Mouse (Mus musculus): ENCODE data around the gene Arglu1. TPM values are rescaled to one million over a fixed set of nuclear protein-coding genes. Genes with fewer than 3 reads are reported as not detected.

Arglu1 gene
- polyA plus RNA-seq, 1 experiment from 2014 or later = 105 TPM

GRCm38 (mm10) chr8:8649944-8650343, 40.4 kb downstream of the Arglu1 start:
- Histone ChIP-seq H3K9ac (replicated peaks; ENCODE audit: low read length) (no peak overlapping the region), H3K4me3 (ENCODE audit: low read length) (no peak overlapping the region), H3K4me2 (replicated peaks; ENCODE audit: low read depth, low read length) (no peak overlapping the region; the same call in 1 of the 2 replicates), H3K27ac (ENCODE audit: low read length) (no peak overlapping the region), H3K9me3 (ENCODE audit: low read length) (no peaks in the 10 kb centered on the region), H3K4me1 (ENCODE audit: insufficient read depth, low read length) (peaks cover 42% of the 10 kb centered on the region), H3K36me3 (ENCODE audit: insufficient read depth, low read length) (peaks cover 2% of the 10 kb centered on the region; the same call in 1 of the 2 replicates), H3K27me3 (ENCODE audit: insufficient read depth, low read length) (no peaks in the 10 kb centered on the region)
- no peak for ATAC-seq (ENCODE audit: low FRiP score, low TSS enrichment)
- WGBS = 67% methylated on average over 8 of the region's 8 CpGs

- Histone ChIP-seq H3K4me3 (ENCODE audit: low read length) (no peak overlapping the region), H3K27ac (ENCODE audit: low read length) (no peak overlapping the region), H3K9ac (replicated peaks; ENCODE audit: low read length) (no peak overlapping the region), H3K27me3 (ENCODE audit: insufficient read depth, low read length) (no peaks in the 10 kb centered on the region), H3K4me2 (replicated peaks; ENCODE audit: low read depth, low read length) (no peak overlapping the region; the same call in 1 of the 2 replicates), H3K9me3 (ENCODE audit: low read length) (no peaks in the 10 kb centered on the region), H3K36me3 (ENCODE audit: insufficient read depth, low read length) (peaks cover 2% of the 10 kb centered on the region; the same call in 1 of the 2 replicates), H3K4me1 (ENCODE audit: insufficient read depth, low read length) (peaks cover 38% of the 10 kb centered on the region)
- WGBS = 72% methylated on average over 3 of the region's 3 CpGs
- ATAC-seq (ENCODE audit: low FRiP score, low TSS enrichment) = no peak
Observed at GRCm38 (mm10) chr8:8649536-8649935, 40.8 kb downstream of the Arglu1 start.

GRCm38 (mm10) chr8:8648686-8649085, 41.6 kb downstream of the Arglu1 start:
- Histone ChIP-seq H3K4me2 (replicated peaks; ENCODE audit: low read depth, low read length) (no peak overlapping the region), H3K36me3 (ENCODE audit: insufficient read depth, low read length) (peaks cover 2% of the 10 kb centered on the region; the same call in 1 of the 2 replicates), H3K27me3 (ENCODE audit: insufficient read depth, low read length) (no peaks in the 10 kb centered on the region), H3K9me3 (ENCODE audit: low read length) (no peaks in the 10 kb centered on the region), H3K27ac (ENCODE audit: low read length) (no peak overlapping the region), H3K9ac (replicated peaks; ENCODE audit: low read length) (no peak overlapping the region), H3K4me3 (ENCODE audit: low read length) (no peak overlapping the region), H3K4me1 (ENCODE audit: insufficient read depth, low read length) (peaks cover 30% of the 10 kb centered on the region)
- ATAC-seq (ENCODE audit: low FRiP score, low TSS enrichment) = no peak
- WGBS = 54% methylated on average over 7 of the region's 7 CpGs

- Histone ChIP-seq H3K9me3 (ENCODE audit: low read length) (no peaks in the 10 kb centered on the region), H3K9ac (replicated peaks; ENCODE audit: low read length) (no peak overlapping the region), H3K27ac (ENCODE audit: low read length) (no peak overlapping the region), H3K36me3 (ENCODE audit: insufficient read depth, low read length) (peaks cover 2% of the 10 kb centered on the region; the same call in 1 of the 2 replicates), H3K4me2 (replicated peaks; ENCODE audit: low read depth, low read length) (no peak overlapping the region), H3K4me1 (ENCODE audit: insufficient read depth, low read length) (peaks cover 22% of the 10 kb centered on the region), H3K27me3 (ENCODE audit: insufficient read depth, low read length) (no peaks in the 10 kb centered on the region), H3K4me3 (ENCODE audit: low read length) (no peak overlapping the region)
- ATAC-seq (ENCODE audit: low FRiP score, low TSS enrichment) = no peak
- WGBS = 54% methylated on average over 7 of the region's 7 CpGs
Observed at GRCm38 (mm10) chr8:8647824-8648223, 42.5 kb downstream of the Arglu1 start.

- no peak for ATAC-seq (ENCODE audit: low FRiP score, low TSS enrichment)
- no peak overlapping the region for H3K27ac ChIP-seq (ENCODE audit: low read length)
- peaks cover 2% of the 10 kb centered on the region; the same call in 1 of the 2 replicates for H3K36me3 ChIP-seq (ENCODE audit: insufficient read depth, low read length)
- H3K4me1 ChIP-seq (ENCODE audit: insufficient read depth, low read length) = peaks cover 20% of the 10 kb centered on the region
- no peak overlapping the region for H3K9ac ChIP-seq (replicated peaks; ENCODE audit: low read length)
- H3K4me3 ChIP-seq (ENCODE audit: low read length) = no peak overlapping the region
- H3K4me2 ChIP-seq (replicated peaks; ENCODE audit: low read depth, low read length) = no peak overlapping the region
- WGBS = 58% methylated on average over 3 of the region's 3 CpGs
- no peaks in the 10 kb centered on the region for H3K9me3 ChIP-seq (ENCODE audit: low read length)
- H3K27me3 ChIP-seq (ENCODE audit: insufficient read depth, low read length) = no peaks in the 10 kb centered on the region
Observed at GRCm38 (mm10) chr8:8647319-8647718, 43.0 kb downstream of the Arglu1 start.

GRCm38 (mm10) chr8:8644160-8644915, 46.0 kb downstream of the Arglu1 start:
- WGBS = 68% methylated on average over 11 of the region's 11 CpGs

GRCm38 (mm10) chr8:8640264-8640588, 50.1 kb downstream of the Arglu1 start:
- no peak overlapping the region for H3K4me2 ChIP-seq (replicated peaks; ENCODE audit: low read depth, low read length)
- no peak overlapping the region for H3K4me3 ChIP-seq (ENCODE audit: low read length)

More at GRCm38 (mm10) chr8:8644160-8644915, 46.0 kb downstream of the Arglu1 start:
- Histone ChIP-seq H3K36me3 (ENCODE audit: insufficient read depth, low read length) (peaks cover 2% of the 10 kb centered on the region; the same call in 1 of the 2 replicates), H3K27ac (ENCODE audit: low read length) (no peak overlapping the region), H3K4me3 (ENCODE audit: low read length) (no peak overlapping the region), H3K4me2 (replicated peaks; ENCODE audit: low read depth, low read length) (no peak overlapping the region), H3K27me3 (ENCODE audit: insufficient read depth, low read length) (no peaks in the 10 kb centered on the region), H3K9me3 (ENCODE audit: low read length) (no peaks in the 10 kb centered on the region), H3K9ac (replicated peaks; ENCODE audit: low read length) (no peak overlapping the region), H3K4me1 (ENCODE audit: insufficient read depth, low read length) (peaks cover 15% of the 10 kb centered on the region)
- ATAC-seq (ENCODE audit: low FRiP score, low TSS enrichment) = no peak

GRCm38 (mm10) chr8:8639569-8640263, 50.6 kb downstream of the Arglu1 start:
- no peaks in the 10 kb centered on the region; the same call in none of the 2 replicates for H3K36me3 ChIP-seq (ENCODE audit: insufficient read depth, low read length)
- H3K4me1 ChIP-seq (ENCODE audit: insufficient read depth, low read length) = peaks cover 15% of the 10 kb centered on the region
- 24% methylated on average over 8 of the region's 8 CpGs for WGBS
- no peak overlapping the region for H3K9ac ChIP-seq (replicated peaks; ENCODE audit: low read length)
- H3K27ac ChIP-seq (ENCODE audit: low read length) = peak overlapping the region; percentile 60; the same call in 1 of the 2 replicates
- no peak overlapping the region for H3K4me2 ChIP-seq (replicated peaks; ENCODE audit: low read depth, low read length)
- no peaks in the 10 kb centered on the region for H3K27me3 ChIP-seq (ENCODE audit: insufficient read depth, low read length)
- no peak overlapping the region for H3K4me3 ChIP-seq (ENCODE audit: low read length)
- peak; percentile 62; the same call in 1 of the 2 replicates for ATAC-seq (ENCODE audit: low FRiP score, low TSS enrichment)
- H3K9me3 ChIP-seq (ENCODE audit: low read length) = no peaks in the 10 kb centered on the region

More at GRCm38 (mm10) chr8:8640264-8640588, 50.1 kb downstream of the Arglu1 start:
- Histone ChIP-seq H3K4me1 (ENCODE audit: insufficient read depth, low read length) (peaks cover 16% of the 10 kb centered on the region), H3K36me3 (ENCODE audit: insufficient read depth, low read length) (no peaks in the 10 kb centered on the region; the same call in none of the 2 replicates), H3K9ac (replicated peaks; ENCODE audit: low read length) (no peak overlapping the region), H3K27ac (ENCODE audit: low read length) (peak overlapping the region; percentile 60; the same call in 1 of the 2 replicates), H3K27me3 (ENCODE audit: insufficient read depth, low read length) (no peaks in the 10 kb centered on the region), H3K9me3 (ENCODE audit: low read length) (no peaks in the 10 kb centered on the region)
- ATAC-seq (ENCODE audit: low FRiP score, low TSS enrichment) = 0 out of 2 replicates have a peak, but pooled peaks have one; percentile 40
- 14% methylated on average over 4 of the region's 4 CpGs for WGBS

GRCm38 (mm10) chr8:8631394-8631793, 58.9 kb downstream of the Arglu1 start:
- Histone ChIP-seq H3K4me1 (ENCODE audit: insufficient read depth, low read length) (peaks cover 6% of the 10 kb centered on the region; the same call in 1 of the 2 replicates), H3K27ac (ENCODE audit: low read length) (no peak overlapping the region), H3K27me3 (ENCODE audit: insufficient read depth, low read length) (no peaks in the 10 kb centered on the region), H3K36me3 (ENCODE audit: insufficient read depth, low read length) (peaks cover 6% of the 10 kb centered on the region), H3K4me3 (ENCODE audit: low read length) (no peak overlapping the region), H3K9me3 (ENCODE audit: low read length) (no peaks in the 10 kb centered on the region), H3K9ac (replicated peaks; ENCODE audit: low read length) (no peak overlapping the region), H3K4me2 (replicated peaks; ENCODE audit: low read depth, low read length) (no peak overlapping the region)
- WGBS = 53% methylated on average over 7 of the region's 7 CpGs
- ATAC-seq (ENCODE audit: low FRiP score, low TSS enrichment) = no peak

Measured in kidney, embryonic 16.5 days (tissue).